Mouse (Mus musculus) lung, postnatal 0 days (tissue): ENCODE data around the gene 6030468B19Rik. TPM values are rescaled to one million over a fixed set of nuclear protein-coding genes. Genes with fewer than 3 reads are reported as not detected.

Experiments
- ATAC-seq: fragments of 200-750 bp; cut with Nextera tagmentation; 2 replicates; pipeline ENCODE4 v1.8.0; 2017; ENCODE audit warnings: moderate library complexity
- DNase-seq: peaks from one replicate; pipeline ENCODE4 v3.0.0-alpha.2; 2016; ENCODE audit warnings: low spot score
- H3K27ac ChIP-seq: fragments of 300-500 bp; sonication (generic); 2 replicates; pipeline ENCODE4 v1.5.1; 2014; ENCODE audit warnings: antibody characterized with exemption, mild to moderate bottlenecking, low read length, mixed read lengths
- H3K27me3 ChIP-seq: fragments of 300-500 bp; sonication (generic); replicated peaks from 2 replicates; pipeline ENCODE4 v1.6.1; 2014; ENCODE audit warnings: low read length, mixed read lengths; ENCODE audit not compliant: insufficient read depth
- H3K36me3 ChIP-seq: fragments of 300-500 bp; sonication (generic); 2 replicates; pipeline ENCODE4 v1.6.1; 2014; ENCODE audit warnings: low read length, mixed read lengths; ENCODE audit not compliant: insufficient read depth
- H3K4me1 ChIP-seq: fragments of 300-500 bp; sonication (generic); 2 replicates; pipeline ENCODE4 v1.6.1; 2014; ENCODE audit warnings: antibody characterized with exemption, low read depth, low read length, mixed read lengths; ENCODE audit not compliant: insufficient read depth
- H3K4me2 ChIP-seq: fragments of 300-500 bp; sonication (generic); replicated peaks from 2 replicates; pipeline ENCODE4 v1.6.1; 2014; ENCODE audit warnings: low read depth, mild to moderate bottlenecking, low read length, moderate library complexity, mixed read lengths
- H3K4me3 ChIP-seq: fragments of 300-500 bp; sonication (generic); 2 replicates; pipeline ENCODE4 v1.5.1; 2014; ENCODE audit warnings: low read depth, low read length
- H3K9ac ChIP-seq: fragments of 300-500 bp; sonication (generic); replicated peaks from 2 replicates; pipeline ENCODE4 v1.6.1; 2014; ENCODE audit warnings: low read depth, mild to moderate bottlenecking
- H3K9me3 ChIP-seq: fragments of 300-500 bp; sonication (generic); 2 replicates; pipeline ENCODE4 v1.6.1; 2016; ENCODE audit warnings: low read length, mixed read lengths
- CTCF ChIP-seq: IDR thresholded peaks from 2 replicates; pipeline ENCODE4 v1.5.1; 2016; ENCODE audit warnings: antibody characterized with exemption, mild to moderate bottlenecking
- EP300 ChIP-seq: IDR thresholded peaks from 2 replicates; pipeline ENCODE4 v1.6.1; 2016; ENCODE audit warnings: antibody characterized with exemption, mild to moderate bottlenecking, control low read depth
- WGBS: fragments of 180-500 bp; shearing (Covaris S2); extraction: QIAGEN DNeasy Blood & Tissue Kit; methylation state at CpG from one replicate; pipeline ENCODE4 v1.1.7; 2014; 5-methylcytosine and 5-hydroxymethylcytosine counted together
- polyA plus RNA-seq: library from polyadenylated mRNA; unstranded; fragments of >200 nt; fragmentation: Nextera tagmentation; extraction: Ambion mirVana; gene quantifications from 2 replicates; pipeline ENCODE4 v1.2.1, GENCODE M21; 2015

The 6030468B19Rik gene
- polyA plus RNA-seq, 1 experiment from 2014 or later, result not detected

- TF ChIP-seq EP300 (no peak), CTCF (no peak)
Measured at GRCm38 (mm10) chr11:117848271-117848984, 51.0 kb downstream of the 6030468B19Rik start.

GRCm38 (mm10) chr11:117848985-117849671, 51.7 kb downstream of the 6030468B19Rik start, which contains the start of gene Birc5:
TSS of gene Birc5 (plus strand) at chr11:117849251.
- WGBS, result 1% methylated on average over 50 of the region's 51 CpGs
- no peaks in the 10 kb centered on the region for H3K36me3 ChIP-seq
- peaks cover 13% of the 10 kb centered on the region; the same call in 1 of the 2 replicates for H3K4me1 ChIP-seq
- ATAC-seq (peak; percentile 99), DNase-seq (peak; percentile 98)
- H3K9ac ChIP-seq, result peak within 1 kb of the TSS; percentile 43
- H3K9me3 ChIP-seq, result no peaks in the 10 kb centered on the region
- TF ChIP-seq EP300 (no peak), CTCF (no peak)
- peak within 1 kb of the TSS; percentile 65 for H3K4me3 ChIP-seq
- H3K4me2 ChIP-seq, result peak within 1 kb of the TSS; percentile 69
- no peaks in the 10 kb centered on the region for H3K27me3 ChIP-seq
- H3K27ac ChIP-seq, result peak within 1 kb of the TSS; percentile 86

More at GRCm38 (mm10) chr11:117848271-117848984, 51.0 kb downstream of the 6030468B19Rik start:
- Histone ChIP-seq H3K4me1 (peaks cover 13% of the 10 kb centered on the region; the same call in 1 of the 2 replicates), H3K36me3 (no peaks in the 10 kb centered on the region), H3K9me3 (no peaks in the 10 kb centered on the region), H3K4me2 (peak overlapping the region; percentile 69), H3K9ac (peak overlapping the region; percentile 43), H3K27ac (peak overlapping the region; percentile 86), H3K4me3 (peak overlapping the region; percentile 65), H3K27me3 (no peaks in the 10 kb centered on the region)
- DNase-seq (peak; percentile 75), ATAC-seq (peak; percentile 60)
- WGBS, result 5% methylated on average over 18 of the region's 19 CpGs

GRCm38 (mm10) chr11:117852875-117853274, 55.4 kb downstream of the 6030468B19Rik start:
- DNase-seq (no peak), ATAC-seq (no peak)
- Histone ChIP-seq H3K4me2 (no peak overlapping the region), H3K9ac (no peak overlapping the region), H3K4me3 (no peak overlapping the region), H3K36me3 (no peaks in the 10 kb centered on the region), H3K27me3 (no peaks in the 10 kb centered on the region), H3K27ac (no peak overlapping the region), H3K4me1 (peaks cover 10% of the 10 kb centered on the region; the same call in 1 of the 2 replicates), H3K9me3 (no peaks in the 10 kb centered on the region)
- TF ChIP-seq CTCF (no peak), EP300 (no peak)
- 76% methylated on average over 3 of the region's 3 CpGs for WGBS

- no peaks in the 10 kb centered on the region for H3K36me3 ChIP-seq
- TF ChIP-seq CTCF, result no peak
- TF ChIP-seq EP300, result no peak
- WGBS, result 94% methylated on average over 9 of the region's 9 CpGs
- DNase-seq (no peak), ATAC-seq (no peak)
- no peaks in the 10 kb centered on the region for H3K9me3 ChIP-seq
- peaks cover 5% of the 10 kb centered on the region; the same call in 1 of the 2 replicates for H3K4me1 ChIP-seq
- no peak overlapping the region for H3K4me2 ChIP-seq
- no peaks in the 10 kb centered on the region for H3K27me3 ChIP-seq
- H3K9ac ChIP-seq, result no peak overlapping the region
- no peak overlapping the region for H3K4me3 ChIP-seq
- no peak overlapping the region for H3K27ac ChIP-seq
Measured at GRCm38 (mm10) chr11:117854241-117854640, 56.8 kb downstream of the 6030468B19Rik start.

GRCm38 (mm10) chr11:117855360-117855759, 57.9 kb downstream of the 6030468B19Rik start:
- Histone ChIP-seq H3K36me3 (no peaks in the 10 kb centered on the region), H3K4me1 (no peaks in the 10 kb centered on the region), H3K27me3 (no peaks in the 10 kb centered on the region), H3K4me3 (no peak overlapping the region), H3K9me3 (no peaks in the 10 kb centered on the region), H3K27ac (no peak overlapping the region), H3K9ac (no peak overlapping the region), H3K4me2 (no peak overlapping the region)
- DNase-seq (no peak), ATAC-seq (no peak)
- no peak for TF ChIP-seq EP300
- no peak for TF ChIP-seq CTCF
- 93% methylated on average over 5 of the region's 5 CpGs for WGBS

- TF ChIP-seq EP300 (no peak), CTCF (no peak)
- H3K27me3 ChIP-seq, result no peaks in the 10 kb centered on the region
- WGBS, result 73% methylated on average over 1 of the region's 1 CpGs
- H3K9ac ChIP-seq, result no peak overlapping the region
- no peak for DNase-seq
- H3K4me2 ChIP-seq, result no peak overlapping the region
- no peaks in the 10 kb centered on the region for H3K9me3 ChIP-seq
- no peak for ATAC-seq
- no peak overlapping the region for H3K4me3 ChIP-seq
- no peaks in the 10 kb centered on the region for H3K4me1 ChIP-seq
- no peak overlapping the region for H3K27ac ChIP-seq
- no peaks in the 10 kb centered on the region for H3K36me3 ChIP-seq
Measured at GRCm38 (mm10) chr11:117855975-117856374, 58.5 kb downstream of the 6030468B19Rik start.

Other genes with a start within 250 kb of the 6030468B19Rik start
- gene Tnrc6c, start 143.4 kb upstream of the 6030468B19Rik start, polyA plus RNA-seq, result 8.9 and 9.8 TPM in 2 replicates
- 5.5 and 6.5 TPM in 2 replicates for gene Tmc8, start 15.6 kb upstream of the 6030468B19Rik start, polyA plus RNA-seq
- gene Tmc6, start 15.5 kb upstream of the 6030468B19Rik start, polyA plus RNA-seq, result 26.2 and 34.8 TPM in 2 replicates
- 0.27 TPM in 1 of 2 replicates, not detected in the other for gene Gm20708, start 12.0 kb downstream of the 6030468B19Rik start, polyA plus RNA-seq
- gene Syngr2, start 12.0 kb downstream of the 6030468B19Rik start, polyA plus RNA-seq, result 96.0 and 108 TPM in 2 replicates
- gene Afmid, start 28.3 kb downstream of the 6030468B19Rik start, polyA plus RNA-seq, result 2.4 and 2.9 TPM in 2 replicates
- 12.4 and 16.0 TPM in 2 replicates for gene Tk1, start 28.4 kb downstream of the 6030468B19Rik start, polyA plus RNA-seq
- 15.0 and 26.2 TPM in 2 replicates for gene Birc5, start 51.6 kb downstream of the 6030468B19Rik start, polyA plus RNA-seq
- not detected in 2 replicates for gene Tmem235, start 63.1 kb downstream of the 6030468B19Rik start, polyA plus RNA-seq
- gene Tha1, start 75.8 kb downstream of the 6030468B19Rik start, polyA plus RNA-seq, result 6.3 and 8.4 TPM in 2 replicates
- gene Socs3, start 172.4 kb downstream of the 6030468B19Rik start, polyA plus RNA-seq, result 27.5 and 57.0 TPM in 2 replicates
- gene Pgs1, start 188.6 kb downstream of the 6030468B19Rik start, polyA plus RNA-seq, result 88.6 and 89.5 TPM in 2 replicates